Mouse (Mus musculus) MEL (cell line): ENCODE measurements around the gene Ceacam2. TPM values are rescaled to one million over a fixed set of nuclear protein-coding genes. Genes with fewer than 3 reads are reported as not detected.
"Not testable (repeated sequence)": the region's sequence is repeated elsewhere in the genome, so short reads cannot be mapped to it uniquely, and the experiment has no call there.

Source experiments
- DNase-seq: peaks from one replicate; pipeline ENCODE4 v3.0.0; 2011; ENCODE audit warnings: low read depth, low spot score
- H3K27ac ChIP-seq: 2 replicates; pipeline ENCODE4 v1.5.1; 2012; ENCODE audit warnings: low read depth, mild to moderate bottlenecking, control low read depth, low read length, moderate library complexity; ENCODE audit not compliant: control insufficient read depth
- H3K27me3 ChIP-seq, 2 experiments: fragments of 150-350 bp in 1 of 2; sonication (generic) in 1 of 2; 2 replicates each; pipeline ENCODE4 v1.6.1; 2012; ENCODE audit warnings: low read length in 2 of 2, mild to moderate bottlenecking in 2 of 2, improper control_type of control experiment in 1 of 2, moderate library complexity in 1 of 2; ENCODE audit not compliant: insufficient read depth in 2 of 2, control insufficient read depth in 1 of 2
- H3K36me3 ChIP-seq, 2 experiments: 2 replicates each; pipeline ENCODE4 v1.6.1; 2012 to 2014; ENCODE audit warnings: low read length in 2 of 2, improper control_type of control experiment in 1 of 2, inconsistent platforms in 1 of 2, mild to moderate bottlenecking in 1 of 2; ENCODE audit not compliant: insufficient read depth in 2 of 2, control insufficient read depth in 1 of 2
- H3K4me1 ChIP-seq, 2 experiments: fragments of 150-350 bp in 1 of 2; sonication (generic) in 1 of 2; 2 replicates each; pipeline ENCODE4 v1.6.1; 2012; ENCODE audit warnings: low read length in 2 of 2, improper control_type of control experiment in 1 of 2, mild to moderate bottlenecking in 1 of 2; ENCODE audit not compliant: insufficient read depth in 2 of 2, control insufficient read depth in 1 of 2
- H3K4me3 ChIP-seq, 2 experiments: fragments of 150-350 bp in 1 of 2; sonication (generic) in 1 of 2; 2 replicates each; pipeline ENCODE4 v1.5.1; 2012; ENCODE audit warnings: low read depth in 2 of 2, low read length in 2 of 2, mild to moderate bottlenecking in 2 of 2, moderate library complexity in 2 of 2, control low read depth in 1 of 2, improper control_type of control experiment in 1 of 2; ENCODE audit not compliant: control insufficient read depth in 1 of 2, insufficient read depth in 1 of 2
- H3K79me2 ChIP-seq: 2 replicates; pipeline ENCODE4 v1.6.1; 2012; ENCODE audit warnings: mild to moderate bottlenecking, low read length, moderate library complexity; ENCODE audit not compliant: control insufficient read depth, poor library complexity, insufficient read depth
- H3K9ac ChIP-seq: 2 replicates; pipeline ENCODE4 v1.6.1; 2012; ENCODE audit warnings: low read depth, mild to moderate bottlenecking, control low read depth, low read length, moderate library complexity; ENCODE audit not compliant: control insufficient read depth, poor library complexity, severe bottlenecking
- H3K9me3 ChIP-seq: fragments of 150-350 bp; sonication (generic); replicated peaks from 2 replicates; pipeline ENCODE4 v1.6.1; 2012; ENCODE audit warnings: mild to moderate bottlenecking, low read length, improper control_type of control experiment, moderate library complexity; ENCODE audit not compliant: insufficient read depth
- BHLHE40 ChIP-seq: IDR thresholded peaks from 2 replicates; pipeline ENCODE4 v1.6.1; 2012; ENCODE audit warnings: low read depth, mild to moderate bottlenecking, inconsistent platforms, low read length, improper control_type of control experiment, borderline replicate concordance
- CHD1 ChIP-seq: IDR thresholded peaks from 2 replicates; pipeline ENCODE4 v1.6.1; 2012; ENCODE audit warnings: low read depth, mild to moderate bottlenecking, inconsistent platforms, low read length, improper control_type of control experiment
- CHD2 ChIP-seq: IDR thresholded peaks from 2 replicates; pipeline ENCODE4 v1.6.1; 2011; ENCODE audit warnings: low read length, improper control_type of control experiment
- CTCF ChIP-seq, 3 experiments: IDR thresholded peaks in 2 of 3; conservative IDR thresholded peaks in 1 of 3; 2 replicates each; pipeline ENCODE4 v1.5.1; 2011 to 2012; ENCODE audit warnings: low read length in 3 of 3, low read depth in 2 of 3, mild to moderate bottlenecking in 2 of 3, improper control_type of control experiment in 1 of 3, inconsistent platforms in 1 of 3, mixed read lengths in 1 of 3, moderate library complexity in 1 of 3; ENCODE audit not compliant: control insufficient read depth in 1 of 3, insufficient read depth in 1 of 3, poor library complexity in 1 of 3, severe bottlenecking in 1 of 3
- ELF1 ChIP-seq: IDR thresholded peaks from 2 replicates; pipeline ENCODE4 v1.6.1; 2014; ENCODE audit warnings: low read depth, mild to moderate bottlenecking, inconsistent platforms, low read length, improper control_type of control experiment, moderate library complexity
- EP300 ChIP-seq, 2 experiments: IDR thresholded peaks; 2 replicates each; pipeline ENCODE4 v1.6.1; 2011; ENCODE audit warnings: improper control_type of control experiment in 2 of 2, low read length in 2 of 2, low read depth in 1 of 2, mild to moderate bottlenecking in 1 of 2
- ETS1 ChIP-seq: IDR thresholded peaks from 2 replicates; pipeline ENCODE4 v1.6.1; 2012; ENCODE audit warnings: low read depth, mild to moderate bottlenecking, inconsistent platforms, low read length, improper control_type of control experiment, moderate library complexity
- JUND ChIP-seq: IDR thresholded peaks from 2 replicates; pipeline ENCODE4 v1.6.1; 2011; ENCODE audit warnings: low read depth, mild to moderate bottlenecking, improper control_type of control experiment, low read length
- MAFK ChIP-seq: IDR thresholded peaks from 2 replicates; pipeline ENCODE4 v1.6.1; 2011; ENCODE audit warnings: low read depth, mild to moderate bottlenecking, low read length, improper control_type of control experiment, borderline replicate concordance
- MAX ChIP-seq: IDR thresholded peaks from 2 replicates; pipeline ENCODE4 v1.6.1; 2011; ENCODE audit warnings: low read length, improper control_type of control experiment
- MAZ ChIP-seq: IDR thresholded peaks from 2 replicates; pipeline ENCODE4 v1.6.1; 2012; ENCODE audit warnings: low read depth, mild to moderate bottlenecking, inconsistent platforms, low read length, improper control_type of control experiment
- MEF2A ChIP-seq: IDR thresholded peaks from 2 replicates; pipeline ENCODE4 v1.6.1; 2014; ENCODE audit warnings: low read depth, mild to moderate bottlenecking, inconsistent platforms, low read length, improper control_type of control experiment; ENCODE audit not compliant: poor library complexity, insufficient replicate concordance, severe bottlenecking; ENCODE audit errors: extremely low read depth
- MXI1 ChIP-seq: IDR thresholded peaks from 2 replicates; pipeline ENCODE4 v1.6.1; 2011; ENCODE audit warnings: mild to moderate bottlenecking, low read depth, low read length, improper control_type of control experiment
- MYB ChIP-seq: IDR thresholded peaks from 2 replicates; pipeline ENCODE4 v1.6.1; 2011; ENCODE audit warnings: mild to moderate bottlenecking, low read depth, low read length, improper control_type of control experiment
- MYC ChIP-seq: IDR thresholded peaks from 2 replicates; pipeline ENCODE4 v1.6.1; 2011; ENCODE audit warnings: low read depth, mild to moderate bottlenecking, low read length, improper control_type of control experiment, moderate library complexity
- NELFE ChIP-seq: IDR thresholded peaks from 2 replicates; pipeline ENCODE4 v1.6.1; 2011; ENCODE audit warnings: low read depth, low read length, improper control_type of control experiment
- POLR2A ChIP-seq, 2 experiments: IDR thresholded peaks; 2 replicates each; pipeline ENCODE4 v1.6.1; 2011 to 2012; ENCODE audit warnings: low read length in 2 of 2, mild to moderate bottlenecking in 2 of 2, control low read depth in 1 of 2, improper control_type of control experiment in 1 of 2, low read depth in 1 of 2, moderate library complexity in 1 of 2; ENCODE audit not compliant: control insufficient read depth in 1 of 2, insufficient read depth in 1 of 2, poor library complexity in 1 of 2
- POLR2AphosphoS2 ChIP-seq: IDR thresholded peaks from 2 replicates; pipeline ENCODE4 v1.6.1; 2011; ENCODE audit warnings: low read length, improper control_type of control experiment
- POLR2AphosphoS5 ChIP-seq: IDR thresholded peaks from 2 replicates; pipeline ENCODE4 v1.6.1; 2012; ENCODE audit warnings: low read depth, borderline replicate concordance, mild to moderate bottlenecking, inconsistent platforms, low read length, moderate library complexity, mixed read lengths
- SIN3A ChIP-seq: IDR thresholded peaks from 2 replicates; pipeline ENCODE4 v1.6.1; 2012; ENCODE audit warnings: low read length, improper control_type of control experiment, inconsistent platforms
- SMC3 ChIP-seq: IDR thresholded peaks from 2 replicates; pipeline ENCODE4 v1.6.1; 2011; ENCODE audit warnings: low read depth, low read length, improper control_type of control experiment
- TBP ChIP-seq: IDR thresholded peaks from 2 replicates; pipeline ENCODE4 v1.8.0; 2011; ENCODE audit warnings: low read depth, low read length, improper control_type of control experiment
- TCF12 ChIP-seq: IDR thresholded peaks from 2 replicates; pipeline ENCODE4 v1.6.1; 2014; ENCODE audit warnings: low read depth, mild to moderate bottlenecking, inconsistent platforms, low read length, improper control_type of control experiment, moderate library complexity
- ZKSCAN1 ChIP-seq: IDR thresholded peaks from 2 replicates; pipeline ENCODE4 v1.6.1; 2012; ENCODE audit warnings: low read depth, mild to moderate bottlenecking, inconsistent platforms, low read length, improper control_type of control experiment, moderate library complexity
- ZMIZ1 ChIP-seq: IDR thresholded peaks from 2 replicates; pipeline ENCODE4 v1.6.1; 2012; ENCODE audit warnings: low read depth, mild to moderate bottlenecking, inconsistent platforms, low read length, improper control_type of control experiment, moderate library complexity
- ZNF384 ChIP-seq: IDR thresholded peaks from 2 replicates; pipeline ENCODE4 v1.6.1; 2012; ENCODE audit warnings: low read depth, mild to moderate bottlenecking, inconsistent platforms, low read length, improper control_type of control experiment
- polyA plus RNA-seq, 2 experiments: library from polyadenylated mRNA; stranded (reverse) in 1 of 2; unstranded in 1 of 2; fragments of >175 nt in 1 of 2; fragments of >200 nt in 1 of 2; gene quantifications; 2 replicates each; pipeline versions ENCODE4 v1.2.1 to v1.2.4; 2012; ENCODE audit warnings: low replicate concordance in 2 of 2, low read depth in 1 of 2; ENCODE audit not compliant: insufficient read length in 2 of 2, insufficient read depth in 1 of 2, missing spikeins in 1 of 2
- total RNA-seq: library from RNA; depleted of rRNA; stranded (reverse); fragments of 300-350 nt; gene quantifications from 2 replicates; pipeline ENCODE4 v1.2.3, GENCODE M21; 2012

The Ceacam2 gene
- total and polyA plus RNA-seq, 3 experiments = 0.13 TPM; not detected in 2

GRCm38 (mm10) chr7:25575870-25576269, 36.2 kb upstream of the Ceacam2 start:
- Histone ChIP-seq H3K36me3 (no peaks in the 10 kb centered on the region), H3K9me3 (no peaks in the 10 kb centered on the region), H3K79me2 (no peaks in the 10 kb centered on the region), H3K27me3 (no peaks in the 10 kb centered on the region), H3K4me1 (no peaks in the 10 kb centered on the region), H3K27ac (no peak overlapping the region), H3K9ac (no peak overlapping the region), H3K4me3 (no peak overlapping the region)
- TF ChIP-seq ETS1 (no peak), ELF1 (no peak), MYC (no peak), SIN3A (no peak), TCF12 (no peak), POLR2A (IDR thresholded peaks at IDR 0.05; ENCODE audit: control insufficient read depth in 1 of 2, insufficient read depth in 1 of 2, low read depth in 1 of 2, low read length in 2 of 2, poor library complexity in 1 of 2) (no peak), POLR2AphosphoS2 (no peak), NELFE (no peak), ZMIZ1 (no peak), ZNF384 (no peak), POLR2AphosphoS5 (no peak), SMC3 (no peak), CHD2 (no peak), ZKSCAN1 (no peak)
- no peak for DNase-seq

- Histone ChIP-seq H3K9ac (no peak overlapping the region), H3K79me2 (no peaks in the 10 kb centered on the region), H3K27ac (no peak overlapping the region), H3K36me3 (no peaks in the 10 kb centered on the region), H3K9me3 (no peaks in the 10 kb centered on the region), H3K27me3 (no peaks in the 10 kb centered on the region)
- no peak for DNase-seq
- TF ChIP-seq MEF2A (no peak), JUND (no peak), POLR2A (IDR thresholded peaks at IDR 0.05; ENCODE audit: control insufficient read depth in 1 of 2, insufficient read depth in 1 of 2, low read depth in 1 of 2, low read length in 2 of 2, poor library complexity in 1 of 2) (no peak), MAFK (no peak), BHLHE40 (no peak), NELFE (no peak), MYC (no peak), CTCF (IDR thresholded peaks at IDR 0.05 in 2 of 3, conservative IDR thresholded peaks at IDR 0.05 in 1 of 3; ENCODE audit: control insufficient read depth in 1 of 3, insufficient read depth in 1 of 3, low read depth in 2 of 3, low read length in 3 of 3, poor library complexity in 1 of 3, severe bottlenecking in 1 of 3) (no peak), MYB (no peak), ZNF384 (no peak), POLR2AphosphoS5 (no peak), MAZ (no peak), MXI1 (no peak), TBP (no peak), ZKSCAN1 (no peak), EP300 (IDR thresholded peaks at IDR 0.05; ENCODE audit: low read depth in 1 of 2, low read length in 2 of 2) (no peak), MAX (no peak), CHD1 (no peak)
- TF ChIP-seq, all 39 proteins: peak for 0
- H3K4me1 ChIP-seq = no peaks in the 10 kb centered on the region
- H3K4me3 ChIP-seq = no peak overlapping the region
These were observed 35.4 kb upstream of the Ceacam2 start for GRCm38 (mm10) chr7:25575105-25575504.

GRCm38 (mm10) chr7:25573806-25574205, 34.1 kb upstream of the Ceacam2 start:
- H3K9ac ChIP-seq, H3K36me3 ChIP-seq, H3K9me3 ChIP-seq, H3K79me2 ChIP-seq, H3K4me3 ChIP-seq, H3K27me3 ChIP-seq, H3K4me1 ChIP-seq, DNase-seq, H3K27ac ChIP-seq: not testable (repeated sequence)
